Mouse (Mus musculus) neural tube, embryonic 12.5 days (tissue): Measurements from ENCODE around the gene Tmem203. TPM values are rescaled to one million over a fixed set of nuclear protein-coding genes. Genes with fewer than 3 reads are reported as not detected.
A peak's percentile ranks its signal among the peaks of the same experiment; 100 is the strongest.

Source experiments
- ATAC-seq: fragments of 200-750 bp; cut with Nextera tagmentation; 2 replicates; pipeline ENCODE4 v1.8.0; 2017; ENCODE audit warnings: low read depth, mild to moderate bottlenecking, moderate TSS enrichment, moderate library complexity; ENCODE audit not compliant: low FRiP score
- H3K27ac ChIP-seq: fragments of 300-500 bp; sonication (generic); 2 replicates; pipeline ENCODE4 v1.5.1; 2016
- H3K27me3 ChIP-seq: fragments of 300-500 bp; sonication (generic); replicated peaks from 2 replicates; pipeline ENCODE4 v1.6.1; 2016; ENCODE audit warnings: mild to moderate bottlenecking
- H3K36me3 ChIP-seq: fragments of 300-500 bp; sonication (generic); 2 replicates; pipeline ENCODE4 v1.6.1; 2016; ENCODE audit warnings: mild to moderate bottlenecking
- H3K4me1 ChIP-seq: fragments of 300-500 bp; sonication (generic); 2 replicates; pipeline ENCODE4 v1.6.1; 2016
- H3K4me2 ChIP-seq: fragments of 300-500 bp; sonication (generic); replicated peaks from 2 replicates; pipeline ENCODE4 v1.6.1; 2016; ENCODE audit warnings: mild to moderate bottlenecking
- H3K4me3 ChIP-seq: fragments of 300-500 bp; sonication (generic); 2 replicates; pipeline ENCODE4 v1.5.1; 2016
- H3K9ac ChIP-seq: fragments of 300-500 bp; sonication (generic); 2 replicates; pipeline ENCODE4 v1.6.1; 2016; ENCODE audit warnings: mild to moderate bottlenecking
- H3K9me3 ChIP-seq: fragments of 300-500 bp; sonication (generic); 2 replicates; pipeline ENCODE4 v1.6.1; 2016; ENCODE audit warnings: mild to moderate bottlenecking
- WGBS: fragments of 180-500 bp; shearing (Covaris S2); methylation state at CpG from one replicate; pipeline ENCODE4 v1.1.7; 2016; 5-methylcytosine and 5-hydroxymethylcytosine counted together
- polyA plus RNA-seq: library from polyadenylated mRNA; unstranded; fragments of >200 nt; fragmentation: Nextera tagmentation; extraction: Ambion mirVana; gene quantifications from 2 replicates; pipeline ENCODE4 v1.2.1, GENCODE M21; 2016

Gene Tmem203
- polyA plus RNA-seq, 1 experiment from 2014 or later, result 20.3 TPM

- WGBS, result 82% methylated on average over 8 of the region's 8 CpGs
- H3K4me1 ChIP-seq, result peaks cover 5% of the 10 kb centered on the region
- H3K9me3 ChIP-seq, result no peaks in the 10 kb centered on the region
- no peak overlapping the region for H3K4me2 ChIP-seq
- H3K27me3 ChIP-seq, result peaks cover 56% of the 10 kb centered on the region
- ATAC-seq, result no peak
- no peak overlapping the region for H3K27ac ChIP-seq
- no peak overlapping the region for H3K9ac ChIP-seq
- no peaks in the 10 kb centered on the region for H3K36me3 ChIP-seq
- no peak overlapping the region for H3K4me3 ChIP-seq
These were observed 41.9 kb downstream of the Tmem203 start for GRCm38 (mm10) chr2:25297093-25297492.

GRCm38 (mm10) chr2:25298046-25298445 lies 42.8 kb downstream of the Tmem203 start:
- Histone ChIP-seq H3K4me1 (no peaks in the 10 kb centered on the region), H3K36me3 (no peaks in the 10 kb centered on the region), H3K9me3 (no peaks in the 10 kb centered on the region), H3K27me3 (peaks cover 51% of the 10 kb centered on the region), H3K9ac (no peak overlapping the region), H3K27ac (no peak overlapping the region), H3K4me3 (no peak overlapping the region), H3K4me2 (no peak overlapping the region)
- WGBS, result 79% methylated on average over 10 of the region's 10 CpGs
- no peak for ATAC-seq

DNA sequence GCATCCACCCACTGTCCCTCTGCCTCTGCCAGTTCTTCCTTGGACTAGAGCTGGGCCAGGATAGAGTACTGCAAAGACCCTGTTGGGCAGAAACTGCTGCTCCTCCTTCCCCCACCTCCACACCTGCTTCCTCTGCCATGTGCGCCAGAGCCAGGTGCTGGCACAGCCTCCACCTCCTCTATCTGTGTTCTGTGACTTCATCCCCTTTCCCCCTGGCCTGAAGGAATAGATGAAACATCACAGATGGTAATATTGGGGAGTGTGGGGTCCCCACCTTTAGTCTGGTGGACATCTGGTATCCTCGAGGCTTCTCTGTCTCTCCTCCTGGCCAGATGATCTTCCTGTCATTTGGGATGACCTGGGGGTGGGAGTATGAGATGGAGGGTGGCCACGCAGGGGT lies 48.2 kb downstream of the Tmem203 start:
- Histone ChIP-seq H3K9ac (no peak overlapping the region), H3K27me3 (peaks cover 57% of the 10 kb centered on the region)
- WGBS, result 66% methylated on average over 3 of the region's 3 CpGs

GRCm38 (mm10) chr2:25303931-25304656 lies 48.9 kb downstream of the Tmem203 start:
- Histone ChIP-seq H3K9ac (no peak overlapping the region), H3K36me3 (no peaks in the 10 kb centered on the region), H3K4me2 (peak overlapping the region; percentile 85), H3K9me3 (no peaks in the 10 kb centered on the region), H3K27me3 (peaks cover 63% of the 10 kb centered on the region), H3K4me1 (peaks cover 13% of the 10 kb centered on the region; the same call in 1 of the 2 replicates), H3K4me3 (peak overlapping the region; percentile 39; the same call in 1 of the 2 replicates), H3K27ac (no peak overlapping the region)
- WGBS, result 77% methylated on average over 7 of the region's 7 CpGs
- no peak for ATAC-seq

More for the DNA sequence above, 48.2 kb downstream of the Tmem203 start:
- H3K9me3 ChIP-seq, result no peaks in the 10 kb centered on the region
- no peak overlapping the region for H3K4me2 ChIP-seq
- H3K4me3 ChIP-seq, result no peak overlapping the region
- H3K27ac ChIP-seq, result no peak overlapping the region
- H3K4me1 ChIP-seq, result peaks cover 13% of the 10 kb centered on the region; the same call in 1 of the 2 replicates
- H3K36me3 ChIP-seq, result no peaks in the 10 kb centered on the region
- ATAC-seq, result no peak

DNA sequence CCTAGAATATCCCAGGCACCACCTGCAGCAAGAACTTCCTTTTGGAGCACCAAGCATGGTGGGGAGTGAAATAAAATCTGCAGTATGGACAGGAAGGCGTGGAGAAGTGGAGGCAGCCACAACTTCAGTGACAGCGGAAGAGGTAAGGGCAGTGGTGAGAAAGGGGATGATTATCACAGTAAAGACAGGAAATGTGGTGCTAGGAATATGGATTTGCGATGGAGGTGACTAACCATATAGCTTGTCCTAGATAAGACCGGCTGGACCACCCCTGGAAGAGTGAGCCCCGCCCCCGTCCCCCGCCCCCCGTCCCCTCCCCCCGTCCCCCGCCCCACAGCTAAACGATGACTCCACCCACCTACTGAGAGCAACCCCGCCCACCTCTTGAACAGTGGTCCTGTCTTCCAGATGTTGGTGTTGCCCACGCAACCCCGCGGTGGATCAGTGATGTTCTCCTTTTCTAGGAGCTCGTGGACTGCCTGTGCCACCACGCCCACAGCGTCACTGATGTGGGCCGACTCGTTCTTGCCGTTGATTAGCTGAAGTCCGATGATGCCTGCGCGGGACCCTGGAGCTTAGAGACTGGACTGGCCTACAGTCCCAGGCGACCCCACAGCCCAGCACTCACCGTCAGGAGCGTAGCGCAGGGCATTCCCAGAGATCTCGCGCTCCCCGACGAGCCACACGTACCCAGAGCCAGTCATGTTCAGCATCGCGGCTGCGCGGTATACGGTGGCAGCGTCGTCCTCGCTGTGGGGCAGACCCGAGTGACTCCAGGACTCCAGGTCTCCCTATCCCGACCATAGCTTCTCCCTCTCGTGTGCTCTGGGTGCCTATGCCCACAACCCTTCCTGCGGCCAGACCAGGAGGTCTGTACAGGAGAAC lies 49.7 kb downstream of the Tmem203 start:
- 2% methylated on average over 45 of the region's 45 CpGs for WGBS
- H3K36me3 ChIP-seq, result no peaks in the 10 kb centered on the region
- ATAC-seq, result peak; percentile 79
- H3K9ac ChIP-seq, result peak overlapping the region; percentile 56
- H3K4me1 ChIP-seq, result peaks cover 13% of the 10 kb centered on the region; the same call in 1 of the 2 replicates
- H3K27ac ChIP-seq, result no peak overlapping the region
- peak overlapping the region; percentile 85 for H3K4me2 ChIP-seq
- no peaks in the 10 kb centered on the region for H3K9me3 ChIP-seq
- H3K27me3 ChIP-seq, result peaks cover 70% of the 10 kb centered on the region
- H3K4me3 ChIP-seq, result peak overlapping the region; percentile 39

Other genes starting within 250 kb of the Tmem203 start
- gene Nsmf, start 201.1 kb upstream of the Tmem203 start, polyA plus RNA-seq, result 114 and 120 TPM in 2 replicates
- gene Entpd8, start 175.1 kb upstream of the Tmem203 start, polyA plus RNA-seq, result not detected in 2 replicates
- gene Noxa1, start 160.3 kb upstream of the Tmem203 start, polyA plus RNA-seq, result not detected in 2 replicates
- gene Nrarp, start 74.7 kb upstream of the Tmem203 start, polyA plus RNA-seq, result 96.8 and 97.4 TPM in 2 replicates
- gene Tor4a, start 58.6 kb upstream of the Tmem203 start, polyA plus RNA-seq, result 1.5 and 1.8 TPM in 2 replicates
- gene Nelfb, start 44.0 kb upstream of the Tmem203 start, polyA plus RNA-seq, result 104 and 106 TPM in 2 replicates
- gene Stpg3, start 40.8 kb upstream of the Tmem203 start, polyA plus RNA-seq, result not detected in 2 replicates
- gene Fam166a, start 36.7 kb upstream of the Tmem203 start, polyA plus RNA-seq, result not detected in 2 replicates
- gene Tubb4b, start 30.7 kb upstream of the Tmem203 start, polyA plus RNA-seq, result 424 and 437 TPM in 2 replicates
- gene Slc34a3, start 21.1 kb upstream of the Tmem203 start, polyA plus RNA-seq, result not detected in 2 replicates
- not detected in 2 replicates for gene Rnf224, start 18.7 kb upstream of the Tmem203 start, polyA plus RNA-seq
- gene Rnf208, start 13.2 kb upstream of the Tmem203 start, polyA plus RNA-seq, result 46.1 and 47.5 TPM in 2 replicates
- 0.30 TPM in 1 of 2 replicates, not detected in the other for gene Cysrt1, start 13.0 kb upstream of the Tmem203 start, polyA plus RNA-seq
- gene AL732309.1, start 8.6 kb upstream of the Tmem203 start, polyA plus RNA-seq, result 5.2 and 6.4 TPM in 2 replicates
- gene Tprn, start 7.2 kb downstream of the Tmem203 start, polyA plus RNA-seq, result 14.4 and 15.2 TPM in 2 replicates
- gene Ssna1, start 17.0 kb downstream of the Tmem203 start, polyA plus RNA-seq, result 201 and 204 TPM in 2 replicates
- 142 and 144 TPM in 2 replicates for gene Anapc2, start 17.0 kb downstream of the Tmem203 start, polyA plus RNA-seq
- not detected in 2 replicates for gene Tmem210, start 32.7 kb downstream of the Tmem203 start, polyA plus RNA-seq
- not detected in 2 replicates for gene Lrrc26, start 34.5 kb downstream of the Tmem203 start, polyA plus RNA-seq
- gene Grin1, start 63.7 kb downstream of the Tmem203 start, polyA plus RNA-seq, result 8.1 and 11.3 TPM in 2 replicates
- 70.3 and 71.7 TPM in 2 replicates for gene Man1b1, start 76.9 kb downstream of the Tmem203 start, polyA plus RNA-seq
- gene Dpp7, start 100.9 kb downstream of the Tmem203 start, polyA plus RNA-seq, result 21.2 and 24.5 TPM in 2 replicates
- gene Uap1l1, start 110.2 kb downstream of the Tmem203 start, polyA plus RNA-seq, result 5.6 and 7.2 TPM in 2 replicates
- 38.1 and 39.5 TPM in 2 replicates for gene Sapcd2, start 116.9 kb downstream of the Tmem203 start, polyA plus RNA-seq
- gene Entpd2, start 140.4 kb downstream of the Tmem203 start, polyA plus RNA-seq, result 0.75 and 1.5 TPM in 2 replicates
- 241 and 266 TPM in 2 replicates for gene Npdc1, start 143.9 kb downstream of the Tmem203 start, polyA plus RNA-seq
- gene Fut7, start 167.8 kb downstream of the Tmem203 start, polyA plus RNA-seq, result 0.09 and 0.29 TPM in 2 replicates
- 10.0 and 10.2 TPM in 2 replicates for gene Abca2, start 173.3 kb downstream of the Tmem203 start, polyA plus RNA-seq
- 1.7 and 2.3 TPM in 2 replicates for gene Clic3, start 201.4 kb downstream of the Tmem203 start, polyA plus RNA-seq
- gene Paxx, start 205.7 kb downstream of the Tmem203 start, polyA plus RNA-seq, result 49.5 and 52.5 TPM in 2 replicates
- 1.1 and 1.4 TPM in 2 replicates for gene Ptgds, start 214.6 kb downstream of the Tmem203 start, polyA plus RNA-seq
- gene Lcn12, start 238.5 kb downstream of the Tmem203 start, polyA plus RNA-seq, result not detected in 2 replicates
- 107 and 118 TPM in 2 replicates for gene Fbxw5, start 245.3 kb downstream of the Tmem203 start, polyA plus RNA-seq
- gene C8g, start 246.3 kb downstream of the Tmem203 start, polyA plus RNA-seq, result 5.3 and 6.1 TPM in 2 replicates